Mouse (Mus musculus): ENCODE measurements around the gene Rasgef1b. TPM values are rescaled to one million over a fixed set of nuclear protein-coding genes. Genes with fewer than 3 reads are reported as not detected.

Rasgef1b gene
- polyA plus RNA-seq, 1 experiment, result 8.6 TPM

GRCm38 (mm10) chr5:99607602-99608001 is 121.3 kb downstream of the Rasgef1b start:
- no peak overlapping the region for H3K4me3 ChIP-seq (ENCODE audit: insufficient read depth, low read depth, low read length)
- WGBS, result 64% methylated on average over 5 of the region's 5 CpGs

GRCm38 (mm10) chr5:99606164-99606858 is 122.6 kb downstream of the Rasgef1b start:
- no peak for TF ChIP-seq POLR2A (IDR thresholded peaks at IDR 0.05; ENCODE audit: low read depth, low read length)
- TF ChIP-seq CTCF (conservative IDR thresholded peaks at IDR 0.05; ENCODE audit: insufficient read depth, insufficient read length, low read depth, low read length), result no peak
- H3K36me3 ChIP-seq (ENCODE audit: control insufficient read depth, insufficient read depth, low read length), result no peaks in the 10 kb centered on the region
- H3K4me3 ChIP-seq (ENCODE audit: insufficient read depth, low read depth, low read length), result no peak overlapping the region
- no peak overlapping the region for H3K27ac ChIP-seq (ENCODE audit: insufficient read depth, low read depth, low read length)
- no peak for DNase-seq
- WGBS, result 81% methylated on average over 15 of the region's 15 CpGs
- H3K27me3 ChIP-seq (replicated peaks; ENCODE audit: control insufficient read depth, insufficient read depth, low read length), result no peaks in the 10 kb centered on the region
- no peaks in the 10 kb centered on the region for H3K4me1 ChIP-seq (ENCODE audit: control insufficient read depth, insufficient read depth, low read length)

More at GRCm38 (mm10) chr5:99607602-99608001, 121.3 kb downstream of the Rasgef1b start:
- TF ChIP-seq POLR2A (IDR thresholded peaks at IDR 0.05; ENCODE audit: low read depth, low read length) (no peak), CTCF (conservative IDR thresholded peaks at IDR 0.05; ENCODE audit: insufficient read depth, insufficient read length, low read depth, low read length) (no peak)
- no peaks in the 10 kb centered on the region for H3K27me3 ChIP-seq (replicated peaks; ENCODE audit: control insufficient read depth, insufficient read depth, low read length)
- no peak for DNase-seq
- H3K4me1 ChIP-seq (ENCODE audit: control insufficient read depth, insufficient read depth, low read length), result no peaks in the 10 kb centered on the region
- no peaks in the 10 kb centered on the region for H3K36me3 ChIP-seq (ENCODE audit: control insufficient read depth, insufficient read depth, low read length)
- no peak overlapping the region for H3K27ac ChIP-seq (ENCODE audit: insufficient read depth, low read depth, low read length)

- no peak overlapping the region for H3K4me3 ChIP-seq (ENCODE audit: insufficient read depth, low read depth, low read length)
- no peak for TF ChIP-seq POLR2A (IDR thresholded peaks at IDR 0.05; ENCODE audit: low read depth, low read length)
- TF ChIP-seq CTCF (conservative IDR thresholded peaks at IDR 0.05; ENCODE audit: insufficient read depth, insufficient read length, low read depth, low read length), result no peak
- H3K36me3 ChIP-seq (ENCODE audit: control insufficient read depth, insufficient read depth, low read length), result no peaks in the 10 kb centered on the region
- peak; percentile 45 for DNase-seq
- no peak overlapping the region for H3K27ac ChIP-seq (ENCODE audit: insufficient read depth, low read depth, low read length)
- 46% methylated on average over 10 of the region's 10 CpGs for WGBS
- no peaks in the 10 kb centered on the region for H3K27me3 ChIP-seq (replicated peaks; ENCODE audit: control insufficient read depth, insufficient read depth, low read length)
- peaks cover 8% of the 10 kb centered on the region; the same call in 1 of the 2 replicates for H3K4me1 ChIP-seq (ENCODE audit: control insufficient read depth, insufficient read depth, low read length)
Measured at GRCm38 (mm10) chr5:99602244-99603023, 126.4 kb downstream of the Rasgef1b start.

- peak overlapping the region; percentile 81 for H3K27ac ChIP-seq (ENCODE audit: insufficient read depth, low read depth, low read length)
- H3K27me3 ChIP-seq (replicated peaks; ENCODE audit: control insufficient read depth, insufficient read depth, low read length), result no peaks in the 10 kb centered on the region
- H3K36me3 ChIP-seq (ENCODE audit: control insufficient read depth, insufficient read depth, low read length), result no peaks in the 10 kb centered on the region
- peaks cover 8% of the 10 kb centered on the region; the same call in 1 of the 2 replicates for H3K4me1 ChIP-seq (ENCODE audit: control insufficient read depth, insufficient read depth, low read length)
- WGBS, result 26% methylated on average over 11 of the region's 11 CpGs
- H3K4me3 ChIP-seq (ENCODE audit: insufficient read depth, low read depth, low read length), result peak overlapping the region; percentile 36; the same call in 1 of the 2 replicates
- TF ChIP-seq CTCF (conservative IDR thresholded peaks at IDR 0.05; ENCODE audit: insufficient read depth, insufficient read length, low read depth, low read length) (no peak), POLR2A (IDR thresholded peaks at IDR 0.05; ENCODE audit: low read depth, low read length) (no peak)
- peak; percentile 76 for DNase-seq
Measured at GRCm38 (mm10) chr5:99599376-99599775, 129.5 kb downstream of the Rasgef1b start.

- H3K27ac ChIP-seq (ENCODE audit: insufficient read depth, low read depth, low read length), result peak overlapping the region; percentile 0; the same call in 1 of the 2 replicates
- TF ChIP-seq POLR2A (IDR thresholded peaks at IDR 0.05; ENCODE audit: low read depth, low read length), result no peak
- no peak for TF ChIP-seq CTCF (conservative IDR thresholded peaks at IDR 0.05; ENCODE audit: insufficient read depth, insufficient read length, low read depth, low read length)
- 53% methylated on average over 10 of the region's 10 CpGs for WGBS
- H3K4me3 ChIP-seq (ENCODE audit: insufficient read depth, low read depth, low read length), result no peak overlapping the region
- peaks cover 8% of the 10 kb centered on the region; the same call in 1 of the 2 replicates for H3K4me1 ChIP-seq (ENCODE audit: control insufficient read depth, insufficient read depth, low read length)
- H3K27me3 ChIP-seq (replicated peaks; ENCODE audit: control insufficient read depth, insufficient read depth, low read length), result no peaks in the 10 kb centered on the region
- DNase-seq, result no peak
- no peaks in the 10 kb centered on the region for H3K36me3 ChIP-seq (ENCODE audit: control insufficient read depth, insufficient read depth, low read length)
Measured at GRCm38 (mm10) chr5:99598470-99599110, 130.3 kb downstream of the Rasgef1b start.

- no peaks in the 10 kb centered on the region for H3K27me3 ChIP-seq (replicated peaks; ENCODE audit: control insufficient read depth, insufficient read depth, low read length)
- WGBS, result 57% methylated on average over 7 of the region's 7 CpGs
- H3K4me1 ChIP-seq (ENCODE audit: control insufficient read depth, insufficient read depth, low read length), result peaks cover 8% of the 10 kb centered on the region; the same call in 1 of the 2 replicates
- H3K4me3 ChIP-seq (ENCODE audit: insufficient read depth, low read depth, low read length), result no peak overlapping the region
- no peak overlapping the region for H3K27ac ChIP-seq (ENCODE audit: insufficient read depth, low read depth, low read length)
- no peaks in the 10 kb centered on the region for H3K36me3 ChIP-seq (ENCODE audit: control insufficient read depth, insufficient read depth, low read length)
- DNase-seq, result no peak
- TF ChIP-seq POLR2A (IDR thresholded peaks at IDR 0.05; ENCODE audit: low read depth, low read length) (no peak), CTCF (conservative IDR thresholded peaks at IDR 0.05; ENCODE audit: insufficient read depth, insufficient read length, low read depth, low read length) (no peak)
Measured at GRCm38 (mm10) chr5:99597701-99598100, 131.2 kb downstream of the Rasgef1b start.
